Mouse (Mus musculus) liver, adult 2 months (tissue): Measurements from ENCODE around the gene Srsf4.

Experiments used
- CTCF ChIP-seq: fragments of 200-500 bp; IDR thresholded peaks from 2 replicates; pipeline ENCODE4 v1.5.1; 2011; ENCODE audit warnings: low read depth, low read length, control low read depth
- POLR2A ChIP-seq: fragments of 200-500 bp; IDR thresholded peaks from 2 replicates; pipeline ENCODE4 v1.6.1; 2011; ENCODE audit warnings: low read length, control low read depth; ENCODE audit not compliant: insufficient read depth; ENCODE audit errors: extremely low read depth

GRCm38 (mm10) chr4:131950657-131951056 lies 77.2 kb downstream of the Srsf4 start:
- TF ChIP-seq POLR2A (no peak), CTCF (no peak)
